Mouse (Mus musculus) Muller cell, postnatal 12 days (primary cell): ENCODE measurements at regions not wholly inside any gene's neighbourhood (a gene's known extent, or its start where the extent isn't known, plus 50 kb on each side); places are given as distances from the start of the nearest gene placed in this dataset.
"Not testable (repeated sequence)": the region's sequence is repeated elsewhere in the genome, so short reads cannot be mapped to it uniquely, and the experiment has no call there.

ENCODE experiments used
- DNase-seq: peaks from one replicate; pipeline ENCODE4 v3.0.0-alpha.2; 2015; ENCODE audit errors: inconsistent ontology term

DNA sequence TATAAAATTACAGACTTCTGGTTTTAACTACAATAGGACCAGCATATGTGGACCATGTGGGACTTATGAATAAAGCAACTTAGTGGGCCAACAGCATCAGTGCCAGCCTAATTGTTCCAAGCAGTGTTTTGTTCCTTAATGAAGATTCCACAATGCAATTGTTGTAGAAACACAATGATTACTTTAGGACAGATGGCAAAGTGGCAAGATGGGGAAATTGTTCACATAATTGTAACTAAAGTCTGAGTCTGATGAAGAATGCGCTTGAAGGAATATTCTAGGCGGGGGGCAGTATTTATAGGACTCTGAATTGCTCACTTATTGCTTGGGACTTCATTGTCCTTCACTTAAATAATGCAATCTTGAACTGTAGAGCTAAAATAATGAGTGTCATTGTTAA is 253.4 kb upstream of the Kcnj3 start:
- peak; percentile 80 for DNase-seq

DNA sequence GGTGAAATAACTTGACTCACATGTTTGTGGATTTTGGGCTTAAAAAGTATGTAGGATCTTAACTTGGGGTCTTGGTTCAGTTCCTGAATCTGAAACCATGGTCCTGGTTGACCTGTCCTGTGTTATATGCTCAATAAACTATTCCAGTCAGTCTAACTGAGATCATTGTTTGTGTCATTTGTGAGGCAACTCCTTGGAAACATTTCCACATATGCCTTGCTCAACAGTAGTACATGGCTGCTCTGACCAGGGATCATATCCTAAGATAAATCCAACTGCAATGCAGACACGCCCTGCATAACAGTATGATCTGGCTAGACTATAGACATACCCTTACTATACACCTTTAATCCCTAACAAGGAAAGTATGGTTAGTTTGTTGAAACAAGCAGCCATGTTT is 228.9 kb upstream of the Kcnj3 start:
- DNase-seq = no peak

DNA sequence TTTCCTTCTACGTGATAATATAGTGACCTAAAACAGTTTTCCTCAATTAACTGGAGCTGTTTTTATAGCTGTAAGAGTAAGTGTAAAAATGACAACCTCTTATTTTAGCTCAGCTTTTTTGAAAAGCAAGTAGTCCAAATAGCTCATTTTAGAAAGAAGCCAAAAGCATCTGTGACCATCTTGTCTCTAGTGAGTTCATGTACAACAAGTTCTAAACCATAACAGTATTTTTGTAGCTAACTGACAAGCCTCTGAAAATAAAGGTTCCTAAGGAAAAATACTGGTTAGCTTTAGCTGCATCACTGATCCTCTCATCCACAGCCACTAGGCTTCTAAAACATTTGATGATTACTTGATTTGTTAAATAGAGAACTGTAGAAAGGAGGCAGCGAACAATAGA is 227.2 kb upstream of the Kcnj3 start:
- no peak for DNase-seq

DNA sequence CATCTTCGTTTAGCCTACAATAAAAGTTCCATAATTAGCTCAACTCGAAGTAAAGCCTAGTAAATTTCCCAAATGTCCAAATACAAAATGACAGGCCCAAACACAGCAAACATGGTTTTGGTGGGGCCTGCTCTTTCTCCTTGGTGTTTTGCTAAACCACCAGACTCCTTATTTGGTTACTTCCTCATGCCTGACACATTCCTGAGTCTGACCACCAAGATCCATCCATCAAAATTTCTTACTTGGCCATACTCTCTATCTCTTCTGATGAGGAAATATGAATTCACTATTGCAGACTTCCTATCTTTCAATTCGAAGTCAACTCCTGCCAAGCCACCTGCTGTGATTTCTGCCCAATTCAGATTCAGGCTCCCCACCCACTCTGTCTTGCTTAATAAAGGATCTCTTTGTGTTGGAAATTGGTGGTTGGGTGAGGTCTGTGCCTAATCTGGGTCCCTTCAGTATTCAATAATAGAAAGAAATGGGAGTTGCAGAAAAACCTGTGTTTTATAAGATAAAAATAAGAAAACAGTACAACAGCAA is 225.9 kb upstream of the Kcnj3 start:
- DNase-seq = peak; percentile 90

DNA sequence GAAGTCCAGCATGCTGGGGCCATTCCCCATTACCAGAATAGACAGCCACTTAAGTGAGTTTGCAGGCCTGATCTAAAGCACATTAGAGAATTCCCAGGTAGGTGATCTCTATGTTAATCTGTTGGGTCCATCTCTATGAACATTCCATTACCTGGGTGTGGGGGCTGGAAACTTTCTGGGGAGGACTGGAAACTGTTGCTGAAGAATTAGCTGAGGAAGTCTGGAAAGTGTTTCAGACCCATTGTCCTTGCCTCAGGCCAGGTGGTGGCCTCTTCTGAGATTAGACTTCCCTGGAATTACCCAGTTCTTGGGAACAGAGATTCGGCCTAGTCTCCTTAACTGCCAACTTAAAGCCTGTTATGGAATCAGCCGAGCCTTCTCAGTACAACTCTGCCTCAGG is 224.5 kb upstream of the Kcnj3 start:
- no peak for DNase-seq

DNA sequence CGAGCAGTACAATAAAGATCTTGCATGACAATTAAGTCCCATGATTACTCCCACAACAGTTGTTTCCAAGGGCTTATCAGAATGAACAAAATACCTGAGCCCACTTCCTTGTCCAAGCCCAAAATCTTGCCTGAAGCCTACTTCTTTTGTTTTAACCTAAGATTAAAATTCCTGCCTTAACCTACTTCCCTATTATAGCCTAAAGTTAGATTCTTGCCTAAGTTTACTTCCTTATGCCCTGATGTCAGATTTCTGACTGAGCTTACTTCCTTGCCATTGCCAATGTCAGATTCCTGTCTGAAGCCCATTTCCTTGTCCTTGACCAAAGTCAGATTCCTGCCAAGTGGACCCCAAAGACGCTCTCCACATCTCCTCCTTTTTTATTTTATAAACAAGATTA is 213.7 kb upstream of the Kcnj3 start:
- DNase-seq = no peak

DNA sequence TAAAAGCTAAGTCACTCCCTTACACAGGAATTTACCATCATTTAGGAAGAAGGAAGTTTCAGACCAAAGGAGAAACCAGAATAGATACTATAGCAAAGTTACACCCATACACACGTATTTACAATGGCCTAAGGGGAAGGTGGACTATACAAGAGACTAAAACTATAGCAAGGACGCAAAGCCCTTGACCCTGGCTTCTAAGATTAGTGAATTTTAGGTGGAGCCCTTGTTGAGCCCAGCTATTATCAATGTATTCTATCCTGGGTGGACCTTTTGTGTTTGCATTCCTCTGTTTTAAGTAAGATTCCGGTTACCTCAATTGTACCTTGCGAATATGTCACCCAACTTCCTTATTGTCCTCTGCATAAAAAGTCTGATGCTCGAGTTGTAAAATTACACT is 213.0 kb upstream of the Kcnj3 start:
- DNase-seq = not testable (repeated sequence)

DNA sequence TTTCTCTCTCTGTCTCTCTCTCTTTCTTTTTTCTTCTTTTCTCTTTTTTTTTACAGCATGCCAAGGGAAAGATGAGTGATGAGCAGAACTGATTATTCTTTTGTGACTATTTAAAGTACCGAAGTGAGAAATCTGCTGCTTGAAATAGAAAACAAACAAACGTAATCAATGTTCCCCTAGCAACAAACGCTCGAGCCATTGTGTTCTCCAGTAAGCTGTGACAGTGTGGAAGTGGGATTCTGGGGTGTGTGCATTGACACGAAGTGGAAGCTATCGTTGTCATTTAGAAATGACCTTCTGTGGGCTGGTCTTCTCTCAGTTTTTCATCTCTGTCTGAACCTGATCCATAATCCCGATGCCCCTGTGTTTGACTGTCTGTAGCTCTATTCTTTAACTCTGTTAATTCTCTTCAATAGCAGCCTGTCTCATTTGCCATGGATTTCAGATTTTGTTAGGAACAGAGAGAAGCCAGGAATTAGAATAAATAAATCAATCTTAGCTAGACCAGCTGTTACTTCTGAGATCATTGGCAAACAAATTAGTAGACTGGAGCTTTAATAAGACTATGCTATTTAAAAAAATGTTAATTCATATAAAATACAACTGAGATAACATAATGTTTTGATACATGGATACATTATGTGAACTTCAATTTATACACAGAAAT is 207.5 kb upstream of the Kcnj3 start:
- DNase-seq = no peak

DNA sequence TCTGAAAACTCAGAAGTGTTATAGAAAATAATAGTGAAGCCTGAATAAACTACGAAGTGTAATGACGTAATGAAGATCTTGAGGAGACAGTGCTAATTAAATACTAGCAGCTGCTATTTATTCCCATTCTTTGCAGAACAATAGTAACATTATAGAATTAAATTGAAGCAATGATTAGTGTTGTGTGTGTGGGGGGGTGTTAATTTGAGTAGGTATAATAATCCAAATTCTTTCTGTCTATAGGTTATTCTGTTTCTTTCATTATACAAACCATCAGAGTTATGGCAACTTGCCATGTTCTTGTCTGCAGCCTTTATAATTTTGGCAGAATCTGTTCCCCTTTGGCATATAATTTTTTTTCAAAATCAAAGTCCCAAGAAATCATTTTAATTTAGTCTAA is 203.9 kb upstream of the Kcnj3 start:
- no peak for DNase-seq

DNA sequence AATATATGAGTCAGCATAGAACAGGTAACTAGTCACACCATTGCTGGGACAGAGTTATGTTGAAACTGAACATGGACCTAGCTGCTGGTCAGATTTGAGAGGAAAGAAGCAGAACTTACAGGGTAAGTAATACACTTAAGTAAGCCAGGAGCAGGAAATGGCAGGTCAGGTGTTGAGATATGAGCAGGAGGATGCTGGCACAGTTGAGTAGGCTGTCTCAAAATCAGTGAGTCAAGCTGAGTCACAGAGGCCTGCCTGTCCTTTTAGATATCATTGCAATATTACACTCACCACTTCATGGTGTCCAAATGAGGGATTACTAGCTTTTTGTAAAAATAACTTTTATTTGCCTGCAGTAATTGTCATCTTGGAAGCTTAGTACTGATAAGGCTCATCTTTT is 182.6 kb upstream of the Kcnj3 start:
- DNase-seq = no peak

DNA sequence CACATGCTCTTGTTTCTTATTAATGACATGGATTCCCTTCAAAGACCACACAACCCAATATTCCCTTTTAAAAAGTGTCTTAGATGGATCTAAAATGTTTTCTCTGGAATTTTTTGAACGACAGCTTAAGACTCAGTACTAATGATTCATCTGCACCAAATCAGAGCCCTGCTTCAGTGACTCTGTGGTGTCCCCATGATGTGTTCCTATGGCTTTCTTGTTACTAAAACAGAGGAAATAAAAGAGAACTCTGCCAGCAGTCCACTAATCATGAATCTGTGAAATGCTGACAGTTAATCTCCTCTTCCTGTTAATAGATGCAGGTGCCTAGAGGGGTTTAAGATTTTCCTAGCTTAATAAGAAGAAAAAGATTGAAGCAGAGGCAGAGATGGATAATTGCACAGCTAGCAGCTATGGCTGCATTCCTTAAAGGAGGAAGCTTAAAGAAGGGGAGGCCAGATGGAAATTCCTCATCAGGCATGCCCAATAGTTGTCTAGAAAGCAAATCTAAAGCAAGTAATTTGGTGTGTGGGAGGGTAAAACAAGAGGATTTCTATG is 173.0 kb upstream of the Kcnj3 start:
- peak; percentile 77 for DNase-seq

DNA sequence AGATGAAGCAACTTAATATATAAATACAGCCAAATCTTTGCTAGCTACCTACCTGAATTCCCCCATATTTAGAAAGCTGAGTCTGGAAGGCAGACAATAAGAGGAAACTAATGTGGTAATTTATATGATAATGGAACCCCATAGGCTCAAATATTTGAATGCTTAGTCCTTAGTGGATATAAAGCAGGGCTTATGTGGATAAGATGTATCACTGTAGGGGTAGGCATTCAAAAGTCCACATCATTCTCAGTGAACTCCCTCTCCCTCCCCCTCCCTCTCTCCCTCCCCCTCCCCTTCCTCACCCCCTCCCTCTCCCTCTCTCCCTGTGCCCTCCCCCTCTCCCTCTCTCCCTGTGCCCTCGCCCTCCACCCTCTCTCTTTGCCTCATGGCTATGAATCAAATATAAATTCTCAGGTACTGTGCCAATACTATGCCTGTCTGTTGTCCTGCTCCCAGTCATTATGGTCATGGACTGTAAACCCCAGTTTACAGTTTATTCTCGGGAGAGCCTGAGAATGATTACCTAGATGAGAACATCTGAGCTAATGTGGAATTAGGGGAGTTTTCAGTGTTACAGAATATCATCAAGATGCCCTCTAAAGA is 171.8 kb upstream of the Kcnj3 start:
- no peak for DNase-seq

DNA sequence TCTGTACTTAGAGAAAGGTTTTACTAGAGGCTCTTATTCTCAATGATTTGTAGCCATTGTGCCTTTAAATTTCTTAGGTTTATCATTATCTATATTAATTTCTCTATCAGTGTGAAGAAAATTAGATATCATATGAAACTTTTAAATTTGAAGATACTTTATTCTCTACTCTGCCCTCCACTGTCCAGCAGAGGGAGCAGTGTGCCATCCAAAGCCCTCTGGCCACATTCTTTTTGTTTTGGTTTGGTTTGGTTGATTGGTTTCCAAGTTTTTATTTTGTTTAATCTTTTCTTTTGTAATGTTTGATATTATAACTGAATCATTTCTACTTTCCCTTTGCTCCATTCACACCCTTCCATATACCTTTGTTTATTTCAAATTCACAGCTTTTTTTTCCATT is 129.4 kb upstream of the Kcnj3 start:
- DNase-seq = peak; percentile 13

DNA sequence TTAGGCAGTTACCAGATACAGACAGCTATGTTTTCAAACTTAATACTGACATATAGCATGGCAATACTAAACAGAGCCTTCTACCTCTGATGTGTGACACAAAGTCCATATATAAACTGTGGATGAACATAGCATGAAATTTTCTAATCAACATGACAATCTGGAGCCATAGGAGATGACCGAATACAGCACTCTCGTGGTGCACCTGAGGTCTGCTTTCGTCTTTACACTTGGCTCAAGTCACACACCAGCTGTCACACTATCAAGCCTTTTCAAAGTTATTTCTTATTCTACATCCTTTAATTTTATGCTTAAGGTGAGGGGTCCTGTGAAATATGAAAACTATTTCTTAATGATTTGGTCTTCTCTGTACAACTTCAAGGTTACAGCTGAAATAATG is 120.1 kb upstream of the Kcnj3 start:
- DNase-seq = no peak

DNA sequence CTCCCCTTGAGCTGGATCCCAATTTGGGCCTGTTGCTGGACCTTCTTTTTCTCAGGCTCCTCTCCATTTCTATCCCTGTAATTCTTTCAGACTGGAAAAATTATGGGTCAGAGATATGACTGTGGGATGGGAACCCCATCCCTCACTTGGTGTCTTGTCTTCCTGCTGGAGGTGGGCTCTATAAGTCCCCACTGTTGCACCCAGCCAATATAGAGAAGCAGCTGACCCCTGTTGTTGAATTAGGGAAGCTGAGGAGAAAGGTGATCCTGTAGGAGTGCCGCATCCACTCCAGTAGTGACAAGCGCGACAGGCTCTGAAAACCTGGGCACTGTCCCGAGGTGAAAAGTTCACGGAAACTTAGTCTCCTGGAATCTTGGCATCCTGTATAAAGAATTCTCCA is 81.7 kb upstream of the Kcnj3 start:
- not testable (repeated sequence) for DNase-seq
